Mouse (Mus musculus) liver, adult 2 months (tissue): ENCODE measurements around the gene Slk.

Experiments used
- CTCF ChIP-seq: fragments of 200-500 bp; IDR thresholded peaks from 2 replicates; pipeline ENCODE4 v1.5.1; 2011; ENCODE audit warnings: low read depth, low read length, control low read depth
- POLR2A ChIP-seq: fragments of 200-500 bp; IDR thresholded peaks from 2 replicates; pipeline ENCODE4 v1.6.1; 2011; ENCODE audit warnings: low read length, control low read depth; ENCODE audit not compliant: insufficient read depth; ENCODE audit errors: extremely low read depth

DNA sequence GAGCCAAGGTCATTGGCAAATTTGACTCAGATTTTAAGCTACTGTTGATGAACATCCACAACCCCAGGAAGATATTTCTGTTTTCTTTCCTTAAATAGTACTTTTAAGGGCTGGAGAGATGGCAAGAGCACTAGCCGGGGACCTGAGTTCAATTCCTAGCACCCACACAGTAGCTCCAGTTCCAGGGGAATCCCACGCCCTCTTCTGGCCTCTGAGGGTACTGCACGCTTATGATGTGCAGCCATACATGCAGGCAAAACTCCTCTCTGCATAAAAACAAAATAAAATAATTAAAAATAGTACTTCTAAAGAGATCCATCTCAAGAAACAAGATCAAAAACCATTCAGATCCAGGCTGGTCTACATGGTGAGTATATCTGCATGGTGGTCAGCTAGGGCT, 47.0 kb upstream of the Slk start:
- peak; percentile 43; the same call in 1 of the 2 replicates for TF ChIP-seq CTCF
- no peak for TF ChIP-seq POLR2A
